Mouse (Mus musculus) cerebellum, adult 2 months (tissue): ENCODE data around the gene Olfr504.
"Not testable (repeated sequence)": the region's sequence is repeated elsewhere in the genome, so short reads cannot be mapped to it uniquely, and the experiment has no call there.

Experiments
- CTCF ChIP-seq: fragments of 200-500 bp; IDR thresholded peaks from 2 replicates; pipeline ENCODE4 v1.5.1; 2011; ENCODE audit warnings: low read depth, mild to moderate bottlenecking, control low read depth, low read length, moderate library complexity, borderline replicate concordance; ENCODE audit not compliant: insufficient read depth
- POLR2A ChIP-seq: fragments of 200-500 bp; IDR thresholded peaks from 2 replicates; pipeline ENCODE4 v1.6.1; 2011; ENCODE audit warnings: low read length, control low read depth, borderline replicate concordance; ENCODE audit not compliant: insufficient read depth

GRCm38 (mm10) chr7:108601916-108602315, 36.3 kb upstream of the Olfr504 start:
- TF ChIP-seq POLR2A, CTCF: not testable (repeated sequence)
